ENCODE assay signal across 8 mouse cellular contexts in genomic region chr13:74009791-74010614, GRCm38 (mm10). TPM values are rescaled to one million over a fixed set of nuclear protein-coding genes. Genes with fewer than 3 reads are reported as not detected.
DNase-seq lines count a peak whose midpoint lies in the region; ATAC-seq and TF ChIP-seq lines count a peak whose summit lies in the region.

No protein-coding gene starts in this region.

- no peak overlapping the region for H3K27ac ChIP-seq in intestine, postnatal 0 days (ENCODE audit: low read depth, low read length)

- peaks cover 10% of the 10 kb centered on the region; the same call in 1 of the 2 replicates for H3K4me1 ChIP-seq in intestine, postnatal 0 days (replicated peaks; ENCODE audit: control insufficient read depth, insufficient read depth, low read length)

- intact Hi-C loops in left cerebral cortex, postnatal 36 days (cut with DNase I): no loop called here

- peaks cover 8% of the 10 kb centered on the region; the same call in 1 of the 2 replicates for H3K27me3 ChIP-seq in intestine, postnatal 0 days (replicated peaks; ENCODE audit: control insufficient read depth, insufficient read depth, low read length)

- H3K9me3 ChIP-seq in intestine, postnatal 0 days (ENCODE audit: control insufficient read depth): no peaks in the 10 kb centered on the region

- WGBS in intestine, postnatal 0 days: under 1% methylated on average over 54 of the region's 55 CpGs

- peak; percentile 48 for ATAC-seq in intestine, postnatal 0 days
- 0 out of 2 replicates have a peak, but pooled peaks have one; percentile 4 for ATAC-seq in megakaryocyte-erythroid progenitor cell, adult 5-6 weeks (replicated peaks; ENCODE audit: low FRiP score, low TSS enrichment, poor library complexity, severe bottlenecking)
- ATAC-seq in erythroid progenitor cell, adult 5-6 weeks (replicated peaks; ENCODE audit: low FRiP score, poor library complexity, severe bottlenecking): no peak

- peak overlapping the region; percentile 98 for H3K4me2 ChIP-seq in intestine, postnatal 0 days (replicated peaks; ENCODE audit: low read depth)

- no peaks in the 10 kb centered on the region for H3K36me3 ChIP-seq in intestine, postnatal 0 days (ENCODE audit: control insufficient read depth, insufficient read depth)

- DNase-seq in adrenal gland, adult 18-20 months (ENCODE audit: low spot score in 2 of 2): peak; percentile 53 to 65
- peak; percentile 65 for DNase-seq in embryo, embryonic 9.5 days (ENCODE audit: extremely low spot score)
- DNase-seq in heart, adult 11 months: peak; percentile 98
- peak; percentile 81 to 85 for DNase-seq in left cerebral cortex, postnatal 36 days (ENCODE audit: low spot score in 2 of 2)
- DNase-seq in right cerebral cortex, postnatal 4 days: peak; percentile 82

- H3K9ac ChIP-seq in intestine, postnatal 0 days (ENCODE audit: low read depth, low read length): peak overlapping the region; percentile 28

- H3K4me3 ChIP-seq in intestine, postnatal 0 days (ENCODE audit: low read depth, low read length): peak overlapping the region; percentile 64

- no peak for TF ChIP-seq CTCF in intestine, postnatal 0 days (IDR thresholded peaks at IDR 0.05; ENCODE audit: low read depth)

RNA-seq across cellular contexts. Expression of gene Tppp, which starts 0.8 kb away (rescaled TPM):
- total RNA-seq in adrenal gland, adult 18-20 months (2021): 10 to 100 TPM in 1 of 2 experiments, 1 to 10 TPM in 1; 8.5 to 15.4 TPM
- 3.2 and 3.4 TPM in 2 replicates for polyA plus RNA-seq in intestine, postnatal 0 days (2015; fragmentation: Nextera tagmentation; extraction: Ambion mirVana)
- 100 to 1,000 TPM; 340 to 404 TPM for total RNA-seq in left cerebral cortex, postnatal 36 days (2021)
- 0.63 and 5.7 TPM in 2 replicates for total RNA-seq in megakaryocyte-erythroid progenitor cell, adult 5-6 weeks (2014; fragmentation: Nextera tagmentation)
- 0.15 and 0.66 TPM in 2 replicates for total RNA-seq in megakaryocyte-erythroid progenitor cell, adult 5-6 weeks (2017)
- total RNA-seq in erythroid progenitor cell, adult 5-6 weeks (2015; ENCODE audit: low replicate concordance): 0.36 and 0.42 TPM in 2 replicates
- total RNA-seq in erythroid progenitor cell, adult 5-6 weeks (2017; ENCODE audit: low replicate concordance): 0.08 and 1.0 TPM in 2 replicates

RNA-seq across cellular contexts. Expression of gene Zdhhc11, which starts 46.4 kb away (rescaled TPM):
- not detected for total RNA-seq in adrenal gland, adult 18-20 months (2021)
- polyA plus RNA-seq in intestine, postnatal 0 days (2015; fragmentation: Nextera tagmentation; extraction: Ambion mirVana): not detected in 2 replicates
- not detected for total RNA-seq in left cerebral cortex, postnatal 36 days (2021)
- total RNA-seq in megakaryocyte-erythroid progenitor cell, adult 5-6 weeks (2014; fragmentation: Nextera tagmentation): not detected in 2 replicates
- not detected in 2 replicates for total RNA-seq in megakaryocyte-erythroid progenitor cell, adult 5-6 weeks (2017)
- not detected in 2 replicates for total RNA-seq in erythroid progenitor cell, adult 5-6 weeks (2015; ENCODE audit: low replicate concordance)
- total RNA-seq in erythroid progenitor cell, adult 5-6 weeks (2017; ENCODE audit: low replicate concordance): not detected in 2 replicates

RNA-seq across cellular contexts. Expression of gene Cep72, which starts 52.1 kb away (rescaled TPM):
- total RNA-seq in adrenal gland, adult 18-20 months (2021): 1 to 10 TPM; 1.3 to 2.2 TPM
- polyA plus RNA-seq in intestine, postnatal 0 days (2015; fragmentation: Nextera tagmentation; extraction: Ambion mirVana): 4.1 and 6.5 TPM in 2 replicates
- 1 to 10 TPM; 1.6 to 2.2 TPM for total RNA-seq in left cerebral cortex, postnatal 36 days (2021)
- total RNA-seq in megakaryocyte-erythroid progenitor cell, adult 5-6 weeks (2014; fragmentation: Nextera tagmentation): 12.3 and 12.5 TPM in 2 replicates
- total RNA-seq in megakaryocyte-erythroid progenitor cell, adult 5-6 weeks (2017): 6.5 and 6.7 TPM in 2 replicates
- total RNA-seq in erythroid progenitor cell, adult 5-6 weeks (2015; ENCODE audit: low replicate concordance): 17.2 and 22.7 TPM in 2 replicates
- total RNA-seq in erythroid progenitor cell, adult 5-6 weeks (2017; ENCODE audit: low replicate concordance): 24.7 and 28.1 TPM in 2 replicates

Comparison
In these comparisons a context has a peak if more than half of its experiments do, and no peak if none do; other contexts are left out.
1. RNA of gene Tppp, which starts 0.8 kb away (total RNA-seq): 340 to 404 TPM in left cerebral cortex, postnatal 36 days; 8.5 to 15.4 TPM in adrenal gland, adult 18-20 months, 0.15 to 5.7 TPM in megakaryocyte-erythroid progenitor cell, adult 5-6 weeks and 0.08 to 1.0 TPM in erythroid progenitor cell, adult 5-6 weeks; every median in the first group is over 10 times any median in the second.
2. Peak in every context shown above with its lines, with median percentiles within 50 percentile points of each other: DNase-seq.